Mouse (Mus musculus): ENCODE measurements around the gene Acan.

Acan gene

GRCm38 (mm10) chr7:79053383-79053889 lies at the start of gene Acan:
Gene Acan, plus strand, starts transcription at chr7:79053483.
- no peak for DNase-seq

DNA sequence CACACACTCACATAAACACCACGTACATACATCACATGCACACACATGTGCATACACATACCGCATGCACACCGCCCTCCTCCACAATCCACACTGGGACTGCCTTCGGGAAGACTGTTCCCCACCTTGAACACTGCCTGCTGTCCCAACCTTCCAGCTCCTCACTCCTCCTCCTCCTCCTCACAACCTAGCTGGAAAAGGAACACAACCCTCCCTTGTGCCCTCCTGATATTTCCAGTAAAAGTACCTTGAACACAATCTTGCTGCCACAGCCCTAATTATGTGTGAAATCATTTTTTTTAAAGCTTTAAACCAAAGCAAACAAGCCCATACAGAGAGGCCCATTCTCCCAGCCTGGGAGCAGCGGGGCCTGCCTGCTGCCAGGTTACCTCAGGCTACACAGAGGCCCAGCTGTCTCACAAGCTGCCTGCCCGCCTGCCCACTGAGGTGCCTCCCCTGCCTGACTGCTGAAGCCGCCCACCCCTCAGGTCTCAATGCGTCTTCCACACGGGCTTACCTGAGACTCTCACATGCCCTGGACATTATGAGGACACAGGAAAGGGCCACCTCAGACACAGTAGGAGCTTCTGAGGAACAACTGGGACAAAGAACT lies 31.9 kb upstream of the Acan start:
- DNase-seq = no peak

DNA sequence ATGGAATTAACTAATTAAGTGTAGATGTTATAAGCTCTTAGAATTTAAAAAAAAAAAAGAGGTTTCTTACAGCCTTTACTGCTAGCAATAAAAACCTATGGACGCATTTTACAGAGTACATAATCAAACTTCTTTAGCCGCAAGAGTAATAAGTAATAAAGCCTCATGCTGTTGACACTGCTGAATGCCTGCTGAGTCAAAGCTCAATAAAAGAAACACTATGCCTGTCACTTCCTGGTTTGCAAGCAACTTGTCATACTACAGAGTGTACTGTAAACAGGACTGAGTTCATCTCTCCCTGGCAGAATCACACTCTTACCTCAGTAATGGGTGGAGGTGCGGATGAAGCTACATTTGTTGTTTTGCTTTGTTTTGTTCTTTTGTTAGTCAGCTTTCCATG lies 24.1 kb upstream of the Acan start:
- DNase-seq = no peak

GRCm38 (mm10) chr7:79033745-79034144 lies 19.5 kb upstream of the Acan start:
- DNase-seq = no peak

DNA sequence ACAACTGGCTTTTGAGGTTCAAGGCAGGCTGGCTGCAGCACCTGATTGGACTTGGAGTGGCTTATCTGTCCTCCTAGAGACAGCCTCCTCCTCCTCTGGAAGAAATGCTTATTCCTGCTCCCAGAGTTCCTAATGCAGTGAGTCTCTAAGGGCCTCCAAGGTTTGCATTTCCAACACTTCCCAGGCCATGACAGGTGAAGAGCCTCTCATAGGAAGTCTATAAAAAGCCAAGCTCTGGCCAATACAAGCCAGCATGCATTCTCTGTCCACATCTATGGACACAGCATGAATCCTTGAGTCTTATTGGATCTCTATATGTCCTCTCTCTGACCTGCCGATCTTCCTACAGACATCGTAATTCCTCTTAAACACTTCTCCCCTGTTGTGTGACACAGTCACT lies 18.8 kb upstream of the Acan start:
- DNase-seq = no peak

- no peak for DNase-seq
These were observed 1.2 kb upstream of the Acan start for GRCm38 (mm10) chr7:79052081-79052480.

GRCm38 (mm10) chr7:79052521-79053382 lies 531 bp upstream of the Acan start:
- no peak for DNase-seq

DNA sequence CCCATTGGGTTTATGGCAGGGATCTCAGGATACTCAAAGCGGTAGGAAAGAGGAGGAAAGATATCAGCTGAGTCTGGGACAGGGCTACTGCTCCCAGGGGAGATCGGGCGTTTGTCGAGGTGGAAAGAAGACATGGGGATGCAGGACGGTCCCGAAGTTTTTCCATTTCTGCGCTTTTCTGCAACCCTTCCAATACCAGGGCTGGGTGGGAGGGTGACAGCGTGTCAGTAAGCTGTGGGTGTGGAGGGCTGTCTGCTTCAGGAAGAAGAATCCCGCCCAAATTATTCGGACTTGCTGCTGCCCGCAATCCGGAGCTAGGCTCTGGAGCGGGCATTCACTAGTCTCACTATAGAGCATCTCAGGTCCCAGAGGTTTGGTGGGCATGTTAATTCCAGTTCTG lies 828 bp downstream of the Acan start:
- no peak for DNase-seq

DNA sequence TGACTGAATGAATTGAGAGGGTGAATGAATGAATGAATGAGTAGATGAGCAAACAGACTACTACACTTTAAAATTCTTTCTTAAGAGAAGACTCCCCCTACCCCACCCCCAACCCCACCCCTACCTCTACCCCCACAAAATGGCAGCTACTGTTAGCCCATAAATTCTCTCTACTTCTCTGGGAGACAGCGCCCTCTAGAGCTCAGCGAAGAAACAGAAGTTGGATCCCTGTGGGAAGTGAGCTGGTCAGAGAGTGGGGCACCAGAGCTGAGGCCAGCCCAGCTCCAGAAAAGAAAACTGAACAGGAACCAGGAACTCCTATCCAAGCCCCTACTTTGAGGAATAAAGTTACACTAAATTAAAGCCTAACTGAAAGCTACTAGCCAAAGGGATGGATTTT lies 5.3 kb downstream of the Acan start:
- DNase-seq = no peak

GRCm38 (mm10) chr7:79067466-79067865 lies 14.2 kb downstream of the Acan start:
- no peak for DNase-seq

DNA sequence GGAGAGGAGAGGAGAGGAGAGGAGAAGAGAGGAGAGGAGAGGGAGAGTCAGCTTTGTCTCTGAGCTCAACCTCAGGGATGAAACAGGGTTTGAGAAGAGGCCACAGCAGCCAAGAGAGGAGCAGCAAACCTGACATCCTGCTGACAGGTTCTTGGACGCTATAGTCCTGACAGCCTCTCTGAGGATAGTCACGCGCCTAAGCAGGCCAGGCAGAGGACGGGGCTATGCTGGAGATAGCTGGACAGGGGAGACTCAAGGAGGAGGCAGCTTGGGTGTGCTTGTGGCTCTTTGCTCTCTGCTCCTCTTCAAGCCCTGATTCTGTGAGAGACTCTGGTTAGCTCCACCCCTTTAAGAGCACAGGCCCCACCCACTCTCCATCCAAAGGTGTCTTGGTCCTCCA lies 14.9 kb downstream of the Acan start:
- DNase-seq = no peak

DNA sequence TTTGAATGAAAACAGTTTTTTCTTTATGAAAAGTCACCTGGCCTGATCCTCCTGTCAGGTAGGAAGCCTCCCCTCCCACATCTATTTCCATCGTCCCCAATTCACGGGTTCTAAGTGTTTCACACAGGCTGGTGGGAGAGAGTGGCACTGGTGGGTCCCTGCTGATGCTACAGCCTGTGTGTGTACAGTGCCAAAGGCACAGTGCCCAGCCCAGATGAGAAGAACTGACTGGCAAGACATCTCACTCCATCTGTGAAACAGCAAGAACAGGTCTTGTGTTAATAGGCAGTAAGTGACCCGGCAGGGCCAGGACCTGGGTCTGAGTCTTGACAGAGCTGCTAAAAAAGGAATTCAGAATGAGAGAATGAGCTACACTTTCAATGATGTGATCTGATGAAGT lies 25.9 kb downstream of the Acan start:
- no peak for DNase-seq

- peak in 1 of 2 experiments; percentile 43 for DNase-seq
These were observed 27.5 kb downstream of the Acan start for GRCm38 (mm10) chr7:79080572-79081399.

- DNase-seq = peak in 1 of 2 experiments; percentile 28
These were observed 35.8 kb downstream of the Acan start for GRCm38 (mm10) chr7:79089111-79089510.

- DNase-seq = no peak
These were observed 43.2 kb downstream of the Acan start for GRCm38 (mm10) chr7:79096492-79096891.

GRCm38 (mm10) chr7:79113848-79114247 lies 60.6 kb downstream of the Acan start:
- no peak for DNase-seq

DNA sequence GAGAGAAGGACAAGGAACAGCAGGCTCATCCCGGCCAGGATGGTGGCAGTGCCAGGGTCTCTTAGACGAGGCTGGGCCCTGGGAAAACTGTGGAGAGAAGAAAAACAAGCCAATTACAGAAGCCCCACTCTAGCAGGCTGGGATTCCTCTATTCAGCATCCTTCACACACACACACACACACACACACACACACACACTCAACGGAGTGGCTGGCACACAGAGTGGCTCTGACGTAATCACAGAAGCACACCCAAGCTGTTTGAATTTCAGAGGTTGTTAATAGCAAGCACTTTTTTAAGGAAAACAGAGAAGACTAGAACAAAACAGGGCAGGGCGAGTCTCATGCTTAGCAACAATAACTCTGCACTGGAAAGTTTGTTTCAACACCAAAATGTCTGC lies 70.2 kb downstream of the Acan start:
- no peak for DNase-seq

GRCm38 (mm10) chr7:79129883-79130282 lies 76.6 kb downstream of the Acan start:
- no peak for DNase-seq

DNA sequence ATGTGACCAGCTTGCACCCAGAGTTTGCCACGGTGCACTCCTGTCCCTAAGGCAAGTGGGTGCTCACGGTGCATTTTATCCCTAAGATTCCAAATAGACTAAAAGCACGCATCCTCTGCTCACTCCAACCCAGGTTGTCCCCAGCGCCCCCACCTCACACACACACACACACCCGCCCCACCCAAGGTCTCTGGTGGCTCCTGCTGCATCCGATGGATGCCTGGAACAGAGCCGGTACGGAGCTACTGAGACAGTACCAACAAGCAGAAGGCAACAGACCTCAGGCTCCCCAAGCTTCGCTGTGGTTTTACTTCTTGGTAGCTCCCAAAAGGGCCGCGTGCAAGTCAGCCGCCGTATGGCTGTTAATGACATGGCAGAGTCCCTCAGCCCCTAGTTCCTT lies 77.1 kb downstream of the Acan start:
- no peak for DNase-seq

GRCm38 (mm10) chr7:79130843-79131444 lies 77.7 kb downstream of the Acan start, which contains the start of gene Hapln3:
Gene Hapln3, minus strand, starts transcription at chr7:79131018.
- no peak for DNase-seq

- no peak for DNase-seq
These were observed 80.1 kb downstream of the Acan start for GRCm38 (mm10) chr7:79133391-79133790.

- DNase-seq = no peak
These were observed 86.1 kb downstream of the Acan start for GRCm38 (mm10) chr7:79139328-79139824.
